Mouse (Mus musculus) hindbrain, postnatal 0 days (tissue): ENCODE measurements at regions not wholly inside any gene's neighbourhood (a gene's known extent, or its start where the extent isn't known, plus 50 kb on each side); places are given as distances from the start of the nearest gene placed in this dataset.

Experiments
- ATAC-seq: fragments of 200-750 bp; cut with Nextera tagmentation; 2 replicates; pipeline ENCODE4 v1.8.0; 2017; ENCODE audit warnings: mild to moderate bottlenecking, moderate TSS enrichment, moderate library complexity
- DNase-seq: peaks from one replicate; pipeline ENCODE4 v3.0.0-alpha.2; 2015; ENCODE audit warnings: low spot score
- H3K27ac ChIP-seq: fragments of 300-500 bp; sonication (generic); 2 replicates; pipeline ENCODE4 v1.5.1; 2014; ENCODE audit warnings: mild to moderate bottlenecking
- H3K27me3 ChIP-seq: fragments of 300-500 bp; sonication (generic); 2 replicates; pipeline ENCODE4 v1.6.1; 2014; ENCODE audit warnings: low read length, mixed read lengths; ENCODE audit not compliant: insufficient read depth
- H3K36me3 ChIP-seq: fragments of 300-500 bp; sonication (generic); 2 replicates; pipeline ENCODE4 v1.6.1; 2014; ENCODE audit warnings: low read length, mixed read lengths; ENCODE audit not compliant: insufficient read depth
- H3K4me1 ChIP-seq: fragments of 300-500 bp; sonication (generic); 2 replicates; pipeline ENCODE4 v1.6.1; 2014; ENCODE audit warnings: antibody characterized with exemption, low read length, mixed read lengths; ENCODE audit not compliant: insufficient read depth
- H3K4me2 ChIP-seq: fragments of 300-500 bp; sonication (generic); 2 replicates; pipeline ENCODE4 v1.6.1; 2014; ENCODE audit warnings: low read depth, mild to moderate bottlenecking, low read length, moderate library complexity, mixed read lengths
- H3K4me3 ChIP-seq: fragments of 300-500 bp; sonication (generic); 2 replicates; pipeline ENCODE4 v1.5.1; 2014; ENCODE audit warnings: low read length
- H3K9ac ChIP-seq: fragments of 300-500 bp; sonication (generic); replicated peaks from 2 replicates; pipeline ENCODE4 v1.6.1; 2014; ENCODE audit warnings: mild to moderate bottlenecking, low read length, moderate library complexity, mixed read lengths
- H3K9me3 ChIP-seq: fragments of 300-500 bp; sonication (generic); 2 replicates; pipeline ENCODE4 v1.6.1; 2016; ENCODE audit warnings: low read length, mixed read lengths
- CTCF ChIP-seq: IDR thresholded peaks from 2 replicates; pipeline ENCODE4 v1.5.1; 2016; ENCODE audit warnings: antibody characterized with exemption, control low read depth, low read depth
- WGBS: fragments of 180-500 bp; shearing (Covaris S2); extraction: QIAGEN DNeasy Blood & Tissue Kit; methylation state at CpG from one replicate; pipeline ENCODE4 v1.1.7; 2014; 5-methylcytosine and 5-hydroxymethylcytosine counted together

GRCm38 (mm10) chr9:116241933-116242526 is 66.9 kb upstream of the Tgfbr2 start:
- TF ChIP-seq CTCF, result no peak
- WGBS, result 89% methylated on average over 5 of the region's 5 CpGs
- no peaks in the 10 kb centered on the region for H3K9me3 ChIP-seq
- no peak overlapping the region for H3K4me2 ChIP-seq
- no peaks in the 10 kb centered on the region for H3K36me3 ChIP-seq
- DNase-seq (no peak), ATAC-seq (no peak)
- H3K27ac ChIP-seq, result no peak overlapping the region
- no peaks in the 10 kb centered on the region for H3K27me3 ChIP-seq
- no peak overlapping the region for H3K4me3 ChIP-seq
- H3K9ac ChIP-seq, result no peak overlapping the region
- no peaks in the 10 kb centered on the region for H3K4me1 ChIP-seq

GRCm38 (mm10) chr9:116241290-116241689 is 66.1 kb upstream of the Tgfbr2 start:
- H3K4me2 ChIP-seq, result no peak overlapping the region
- ATAC-seq (no peak), DNase-seq (no peak)
- H3K36me3 ChIP-seq, result no peaks in the 10 kb centered on the region
- no peaks in the 10 kb centered on the region for H3K9me3 ChIP-seq
- H3K27me3 ChIP-seq, result no peaks in the 10 kb centered on the region
- no peak overlapping the region for H3K9ac ChIP-seq
- H3K4me3 ChIP-seq, result no peak overlapping the region
- H3K27ac ChIP-seq, result no peak overlapping the region
- 88% methylated on average over 10 of the region's 10 CpGs for WGBS
- TF ChIP-seq CTCF, result no peak
- H3K4me1 ChIP-seq, result no peaks in the 10 kb centered on the region

GRCm38 (mm10) chr9:116236836-116237235 is 61.7 kb upstream of the Tgfbr2 start:
- Histone ChIP-seq H3K9ac (no peak overlapping the region), H3K4me3 (no peak overlapping the region), H3K36me3 (no peaks in the 10 kb centered on the region), H3K4me2 (no peak overlapping the region), H3K27ac (no peak overlapping the region), H3K27me3 (no peaks in the 10 kb centered on the region), H3K9me3 (no peaks in the 10 kb centered on the region), H3K4me1 (0 out of 2 replicates have a peak, but pooled peaks cover 4% of the 10 kb centered on the region)
- TF ChIP-seq CTCF, result no peak
- no peak for DNase-seq
- ATAC-seq, result no peak

- 79% methylated on average over 7 of the region's 7 CpGs for WGBS
These were observed 59.0 kb upstream of the Tgfbr2 start for GRCm38 (mm10) chr9:116234170-116234569.

GRCm38 (mm10) chr9:116232386-116232785 is 57.2 kb upstream of the Tgfbr2 start:
- Histone ChIP-seq H3K9ac (no peak overlapping the region), H3K27me3 (no peaks in the 10 kb centered on the region), H3K4me1 (0 out of 2 replicates have a peak, but pooled peaks cover 8% of the 10 kb centered on the region), H3K9me3 (no peaks in the 10 kb centered on the region), H3K4me2 (no peak overlapping the region), H3K4me3 (no peak overlapping the region), H3K36me3 (no peaks in the 10 kb centered on the region), H3K27ac (peak overlapping the region; percentile 16; the same call in 1 of the 2 replicates)
- 65% methylated on average over 10 of the region's 10 CpGs for WGBS
- no peak for DNase-seq
- ATAC-seq, result peak; percentile 58; the same call in 1 of the 2 replicates
- TF ChIP-seq CTCF, result no peak

More at GRCm38 (mm10) chr9:116234170-116234569, 59.0 kb upstream of the Tgfbr2 start:
- no peak overlapping the region for H3K4me3 ChIP-seq
- ATAC-seq, result no peak
- no peak for TF ChIP-seq CTCF
- H3K9me3 ChIP-seq, result no peaks in the 10 kb centered on the region
- no peaks in the 10 kb centered on the region for H3K36me3 ChIP-seq
- H3K27ac ChIP-seq, result no peak overlapping the region
- no peak overlapping the region for H3K4me2 ChIP-seq
- 0 out of 2 replicates have a peak, but pooled peaks cover 8% of the 10 kb centered on the region for H3K4me1 ChIP-seq
- DNase-seq, result no peak
- no peak overlapping the region for H3K9ac ChIP-seq
- no peaks in the 10 kb centered on the region for H3K27me3 ChIP-seq

- 60% methylated on average over 16 of the region's 16 CpGs for WGBS
- H3K9ac ChIP-seq, result no peak overlapping the region
- no peak overlapping the region for H3K4me3 ChIP-seq
- H3K27me3 ChIP-seq, result no peaks in the 10 kb centered on the region
- peak overlapping the region; percentile 16; the same call in 1 of the 2 replicates for H3K27ac ChIP-seq
- H3K4me2 ChIP-seq, result no peak overlapping the region
- DNase-seq, result peak; percentile 51
- no peaks in the 10 kb centered on the region for H3K36me3 ChIP-seq
- TF ChIP-seq CTCF, result no peak
- 0 out of 2 replicates have a peak, but pooled peaks cover 8% of the 10 kb centered on the region for H3K4me1 ChIP-seq
- no peaks in the 10 kb centered on the region for H3K9me3 ChIP-seq
- no peak for ATAC-seq
These were observed 56.5 kb upstream of the Tgfbr2 start for GRCm38 (mm10) chr9:116231351-116232311.
